Mouse (Mus musculus) ES-Bruce4 (cell line): ENCODE results near the gene Mad1l1.

ENCODE experiments used
- CTCF ChIP-seq: IDR thresholded peaks from one replicate; pipeline ENCODE4 v1.8.1; 2011; ENCODE audit warnings: low read depth, low read length
- POLR2A ChIP-seq: IDR thresholded peaks from one replicate; pipeline ENCODE4 v1.8.1; 2011; ENCODE audit warnings: low read length; ENCODE audit not compliant: insufficient read depth

DNA sequence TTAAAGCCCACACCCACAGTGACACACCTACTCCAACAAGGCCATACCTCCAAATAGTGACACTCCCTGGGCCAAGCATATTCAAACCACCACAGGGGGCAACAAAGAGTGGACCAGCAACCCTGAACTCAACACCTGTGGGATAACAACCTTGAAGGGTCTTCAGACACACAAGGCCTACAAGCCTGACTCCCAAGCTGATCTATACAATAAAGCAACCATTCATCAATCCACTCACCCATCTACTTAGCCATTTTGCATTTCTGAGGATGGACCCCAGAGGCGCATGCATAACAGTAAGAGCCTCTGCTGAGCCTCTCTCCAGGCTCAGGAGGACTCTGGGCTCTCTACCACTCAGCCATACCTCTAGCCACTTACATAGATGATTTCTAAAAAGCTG is 304.5 kb downstream of the Mad1l1 start:
- no peak for TF ChIP-seq POLR2A
- no peak for TF ChIP-seq CTCF
